Mouse (Mus musculus): ENCODE results near the gene Fbxw28. TPM values are rescaled to one million over a fixed set of nuclear protein-coding genes. Genes with fewer than 3 reads are reported as not detected.
"Not testable (repeated sequence)": the region's sequence is repeated elsewhere in the genome, so short reads cannot be mapped to it uniquely, and the experiment has no call there.

Gene Fbxw28
- not detected for total RNA-seq (2021)

- DNase-seq (ENCODE audit: low spot score in 2 of 2); intact Hi-C loops (cut with DNase I): not testable (repeated sequence)
Observed at GRCm38 (mm10) chr9:109339559-109339958, at the start of gene Fbxw28. Fbxw28 (minus strand) TSS chr9:109339659.

- DNase-seq (ENCODE audit: low spot score in 2 of 2); intact Hi-C loops (cut with DNase I): not testable (repeated sequence)
Observed at GRCm38 (mm10) chr9:109287576-109287975, 51.9 kb downstream of the Fbxw28 start, which contains the start of gene Fbxw14. Fbxw14 (minus strand) TSS chr9:109287676.

Other genes starting within 250 kb of the Fbxw28 start
- gene Plxnb1, start 244.3 kb downstream of the Fbxw28 start, total RNA-seq (2021), result 10 to 100 TPM; 66.3 to 69.9 TPM
- gene Fbxw21, start 177.6 kb downstream of the Fbxw28 start, total RNA-seq (2021), result not detected
- not detected for gene Fbxw13, start 143.7 kb downstream of the Fbxw28 start, total RNA-seq (2021)
- gene Fbxw20, start 104.9 kb downstream of the Fbxw28 start, total RNA-seq (2021), result not detected
- gene Fbxw14, start 52.0 kb downstream of the Fbxw28 start, total RNA-seq (2021), result not detected
- gene Fbxw22, start 64.6 kb upstream of the Fbxw28 start, total RNA-seq (2021), result not detected
- gene Fbxw16, start 109.5 kb upstream of the Fbxw28 start, total RNA-seq (2021), result not detected
- not detected for gene Fbxw19, start 156.2 kb upstream of the Fbxw28 start, total RNA-seq (2021)
- gene Fbxw15, start 228.6 kb upstream of the Fbxw28 start, total RNA-seq (2021), result not detected

Measured in left cerebral cortex, postnatal 25 days (tissue).